Mouse (Mus musculus) B cell, adult 67 days (primary cell): ENCODE measurements around the gene Adam23. TPM values are rescaled to one million over a fixed set of nuclear protein-coding genes. Genes with fewer than 3 reads are reported as not detected.

ENCODE experiments used
- total RNA-seq, 2 experiments: library from RNA; stranded (reverse); gene quantifications; 4 replicates each; pipeline ENCODE4 v1.2.4; 2023

The Adam23 gene
- not detected for total RNA-seq

DNA sequence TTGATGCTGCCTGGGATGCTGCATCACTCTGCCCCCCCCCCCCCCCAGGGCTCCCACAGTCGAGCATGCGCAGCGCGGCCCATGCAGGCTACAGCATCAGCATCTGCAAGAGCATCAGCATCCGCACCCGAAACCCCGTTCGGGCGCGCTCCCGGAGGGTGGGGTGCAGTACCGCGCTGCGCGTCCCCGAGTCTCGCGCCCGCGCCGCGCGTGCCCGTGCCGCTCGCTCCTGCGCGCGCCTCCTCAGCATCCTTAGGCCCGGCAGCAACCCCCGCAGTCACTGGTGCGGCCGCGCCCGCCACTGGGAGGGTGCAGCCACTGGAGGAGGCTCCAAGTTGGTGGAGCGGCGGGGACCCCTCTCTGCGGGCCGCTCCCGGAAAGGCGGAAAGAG is at the start of gene Adam23:
TSS of gene Adam23 (plus strand) at position 236 of the 391 bp plus-strand sequence.

DNA sequence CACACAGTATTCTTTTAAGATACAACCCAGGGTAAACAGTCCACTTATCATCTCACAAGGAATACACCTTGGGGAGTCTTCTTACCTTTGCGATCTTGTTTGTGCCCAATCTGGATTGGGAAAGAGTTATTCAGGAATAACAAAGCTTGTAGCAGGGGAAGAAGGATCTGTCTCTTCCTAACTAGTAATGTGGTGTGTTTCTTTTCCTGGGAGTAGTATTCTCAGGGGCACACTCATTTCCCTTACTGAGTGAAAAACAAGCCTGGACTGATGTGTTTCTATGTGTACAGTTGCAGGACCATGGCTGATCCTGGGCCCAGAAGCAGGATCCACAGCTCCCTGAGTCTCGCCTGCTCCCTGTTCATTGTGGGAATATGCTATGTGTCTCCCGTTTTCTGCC is 170.0 kb downstream of the Adam23 start, which contains the start of gene Gm39653:
TSS of gene Gm39653 (plus strand) at position 301 of the 400 bp plus-strand sequence.

Other genes with a start within 250 kb of the Adam23 start
- gene Gpr1, start 231.3 kb upstream of the Adam23 start, total RNA-seq: not detected
- gene Zdbf2, start 172.6 kb upstream of the Adam23 start, total RNA-seq: not detected
- gene Gm39653, start 170.1 kb downstream of the Adam23 start, total RNA-seq: not detected
- not detected for gene Dytn, start 241.0 kb downstream of the Adam23 start, total RNA-seq